Mouse (Mus musculus): ENCODE data around the gene Polm.
A peak's percentile ranks its signal among the peaks of the same experiment; 100 is the strongest.
"Not testable (repeated sequence)": the region's sequence is repeated elsewhere in the genome, so short reads cannot be mapped to it uniquely, and the experiment has no call there.

The Polm gene

DNA sequence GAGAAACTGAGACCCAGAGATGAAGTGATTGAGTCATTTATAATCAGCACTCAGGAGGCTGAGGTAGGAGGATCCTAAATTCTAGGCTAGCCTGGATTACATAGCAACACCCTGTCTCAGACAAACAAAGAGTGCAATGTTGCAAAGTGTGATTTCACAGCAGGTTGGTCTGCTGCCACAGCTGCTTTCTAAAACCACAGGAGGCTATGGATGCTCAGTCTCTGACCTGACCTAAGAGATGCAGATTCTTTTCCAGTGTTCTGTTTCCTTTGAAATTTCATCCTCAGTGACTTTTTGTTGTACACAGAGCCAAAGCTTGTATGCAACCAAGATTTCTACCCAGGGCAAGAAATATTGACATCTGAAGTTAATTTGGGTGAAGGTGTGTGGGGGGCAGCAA is 17.7 kb upstream of the Polm start:
- DNase-seq (ENCODE audit: low spot score), result no peak

GRCm38 (mm10) chr11:5852314-5852713 is 14.5 kb upstream of the Polm start:
- DNase-seq (ENCODE audit: low spot score), result no peak

DNA sequence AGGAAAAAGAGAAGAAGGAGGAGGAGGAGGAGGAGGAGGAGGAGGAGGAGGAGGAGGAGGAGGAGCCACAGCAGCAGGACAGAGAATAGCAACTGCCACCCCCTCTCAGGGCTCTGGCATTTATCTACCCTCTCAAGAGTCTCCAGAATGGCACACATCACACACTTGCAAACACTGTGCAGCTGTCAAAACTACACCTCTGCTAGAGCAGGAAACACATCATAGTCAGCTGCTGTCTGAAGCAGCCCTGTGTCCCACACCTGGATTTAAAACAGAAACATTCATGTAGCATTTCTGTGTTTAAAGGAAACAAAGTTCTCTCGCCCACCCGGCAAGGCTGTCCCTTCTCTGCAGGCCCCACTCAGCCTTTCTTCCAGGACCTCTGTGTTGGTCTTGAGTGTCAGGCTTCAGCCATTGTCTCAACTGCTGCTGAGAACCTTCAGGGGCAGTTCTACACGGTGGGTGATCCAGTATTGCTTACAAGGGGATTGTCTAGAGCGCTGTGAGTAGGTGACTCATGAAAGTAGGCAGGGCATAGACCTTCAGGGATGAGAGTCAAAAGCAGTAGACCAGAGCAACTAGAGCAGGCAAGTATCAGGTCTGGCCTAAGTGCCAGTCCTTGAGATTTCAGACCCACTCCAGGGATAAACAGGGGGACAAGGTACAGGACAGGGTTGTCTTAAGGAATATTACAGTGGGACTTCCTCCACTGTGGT is 13.4 kb upstream of the Polm start:
- DNase-seq (ENCODE audit: low spot score), result no peak

- no peak for DNase-seq (ENCODE audit: low spot score)
Measured at GRCm38 (mm10) chr11:5850452-5850851, 12.6 kb upstream of the Polm start.

- no peak for DNase-seq (ENCODE audit: low spot score)
Measured at GRCm38 (mm10) chr11:5849316-5849715, 11.5 kb upstream of the Polm start.

- DNase-seq (ENCODE audit: low spot score), result no peak
Measured at GRCm38 (mm10) chr11:5848741-5849140, 10.9 kb upstream of the Polm start.

- DNase-seq (ENCODE audit: low spot score), result peak; percentile 65
Measured at GRCm38 (mm10) chr11:5846639-5847345, 9.0 kb upstream of the Polm start.

- no peak for DNase-seq (ENCODE audit: low spot score)
Measured at GRCm38 (mm10) chr11:5843131-5843530, 5.3 kb upstream of the Polm start.

GRCm38 (mm10) chr11:5841751-5842150 is 3.9 kb upstream of the Polm start:
- no peak for DNase-seq (ENCODE audit: low spot score)

DNA sequence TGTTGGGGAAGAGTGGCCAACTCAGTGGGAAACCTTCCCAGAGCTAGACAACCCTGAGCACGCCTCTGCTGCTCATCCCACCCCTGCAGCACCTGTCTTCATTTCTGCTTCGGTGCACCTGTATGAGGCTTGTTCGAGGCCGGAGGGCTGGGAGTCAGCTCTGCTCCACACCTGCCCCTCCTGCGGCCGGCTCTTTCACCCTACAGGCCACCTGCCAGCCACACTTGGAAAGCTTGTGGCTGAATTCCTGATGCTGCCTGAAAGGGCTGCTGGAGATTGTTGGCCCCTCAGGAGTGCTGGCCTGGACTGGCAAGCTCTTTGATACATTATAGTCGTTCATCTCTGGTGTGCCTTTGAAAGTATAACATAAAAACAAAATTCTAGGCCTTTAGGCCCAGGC is 2.5 kb upstream of the Polm start:
- DNase-seq (ENCODE audit: low spot score), result no peak

DNA sequence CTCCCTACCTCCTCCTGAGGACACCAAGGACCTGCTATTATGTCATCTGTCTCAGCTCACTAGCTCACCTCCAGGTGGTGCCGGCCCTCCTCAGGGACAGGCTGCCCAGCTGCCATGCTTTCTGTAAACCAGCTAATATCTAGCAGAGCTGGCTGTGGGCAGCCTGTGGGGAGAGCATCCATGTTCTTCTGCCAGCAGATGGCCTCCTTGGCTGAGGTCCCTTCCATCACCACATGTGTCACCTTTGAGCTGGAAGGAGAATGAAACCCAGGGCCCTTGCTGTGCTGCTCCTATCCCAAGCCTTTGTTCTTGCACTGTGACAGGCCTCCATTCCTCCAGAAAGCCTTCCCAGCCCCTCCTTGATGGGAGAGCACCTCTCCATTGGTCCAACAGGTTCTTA is 1.7 kb downstream of the Polm start:
- no peak for DNase-seq (ENCODE audit: low spot score)

GRCm38 (mm10) chr11:5835057-5835456 is 2.8 kb downstream of the Polm start:
- DNase-seq (ENCODE audit: low spot score), result no peak

DNA sequence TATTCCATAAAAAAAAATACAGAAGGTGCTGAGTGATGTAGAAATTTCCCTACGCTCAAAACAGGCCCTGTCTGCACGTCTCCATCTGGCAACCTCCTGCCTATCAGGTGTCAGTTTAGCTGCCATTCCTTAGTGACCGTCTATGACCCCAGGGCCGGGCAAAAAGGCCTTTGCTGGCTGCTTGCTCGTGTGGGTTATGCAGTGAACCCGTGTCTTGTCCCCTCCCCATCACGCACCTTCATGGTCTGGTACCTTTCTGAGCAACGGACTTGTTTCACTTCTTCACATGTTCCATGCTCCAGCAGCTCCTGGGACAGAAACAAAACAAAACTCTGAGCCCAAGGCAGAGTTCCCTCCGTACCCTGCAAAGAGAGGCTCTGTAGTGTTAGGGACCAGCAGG is 3.3 kb downstream of the Polm start:
- no peak for DNase-seq (ENCODE audit: low spot score)

DNA sequence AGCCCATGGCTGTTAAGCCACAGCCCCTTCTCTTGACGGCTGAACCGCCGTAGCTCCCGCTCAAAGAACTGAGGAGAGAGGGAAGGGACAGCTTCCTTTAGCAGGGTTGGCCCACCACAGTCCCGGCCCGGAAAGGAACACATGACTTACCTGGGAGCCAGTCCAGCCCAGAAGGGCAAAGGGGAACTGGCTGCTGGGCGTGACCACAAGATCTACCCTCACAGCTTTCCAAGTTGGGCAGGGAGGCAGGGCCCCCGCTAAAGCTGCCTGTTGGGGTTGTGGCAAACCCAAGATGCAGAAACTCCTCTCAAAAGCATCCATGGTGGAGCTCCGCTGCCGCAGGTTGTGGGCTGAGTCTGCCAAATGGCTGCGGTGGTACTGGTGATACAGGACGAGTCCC is 8.5 kb downstream of the Polm start:
- no peak for DNase-seq (ENCODE audit: low spot score)

DNA sequence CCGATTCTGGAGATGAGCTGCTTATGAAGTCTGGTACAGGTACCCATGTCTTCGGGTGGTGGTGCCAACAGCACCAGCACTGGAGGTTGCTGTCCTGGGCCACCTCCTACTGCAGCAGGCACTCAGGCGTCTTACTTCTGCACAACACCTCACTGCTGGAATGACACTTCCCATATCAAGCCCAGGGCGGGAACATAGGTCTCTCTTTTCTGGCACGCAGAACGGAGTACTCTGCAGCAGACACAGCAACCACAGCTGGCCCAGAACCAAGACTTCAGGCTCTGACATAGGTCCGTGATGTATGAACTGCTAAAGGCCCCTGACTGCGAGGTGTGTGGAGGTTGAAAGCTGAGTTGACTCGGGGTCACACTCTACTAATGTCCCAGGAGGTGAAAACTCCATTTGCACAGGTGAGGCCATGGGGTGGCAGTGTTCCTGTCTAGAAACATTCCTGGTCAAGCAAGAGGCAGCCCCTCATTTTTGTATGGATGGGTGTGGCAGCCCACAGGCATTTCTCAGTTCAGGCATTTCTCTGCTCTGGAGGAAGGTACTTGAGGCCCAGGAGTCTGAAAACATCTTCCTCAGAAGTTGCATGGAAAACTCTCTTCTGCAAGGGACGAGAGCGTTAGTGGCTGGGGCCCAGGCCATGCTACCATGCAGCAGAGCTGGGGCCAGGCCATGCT is 9.2 kb downstream of the Polm start:
- DNase-seq (ENCODE audit: low spot score), result no peak

DNA sequence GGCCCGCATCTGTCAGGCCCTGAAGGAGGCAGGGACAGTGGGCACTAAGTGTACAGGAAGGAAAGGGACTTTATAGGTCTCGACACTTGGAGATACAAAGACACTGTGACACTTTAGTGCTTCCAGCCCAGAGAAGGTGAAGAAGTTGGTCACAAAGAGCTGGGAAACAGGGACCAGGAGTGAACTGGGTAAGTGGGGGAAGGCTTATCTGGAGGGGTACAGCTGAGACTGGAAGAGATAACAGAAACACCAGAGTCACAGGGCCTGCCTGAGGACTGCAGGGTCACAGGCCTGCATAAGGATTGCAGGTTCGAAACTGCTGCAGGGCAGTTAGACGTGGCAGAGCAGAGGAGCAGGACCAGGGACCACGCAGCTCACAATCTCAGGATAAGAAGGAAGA is 9.9 kb downstream of the Polm start:
- no peak for DNase-seq (ENCODE audit: low spot score)

GRCm38 (mm10) chr11:5825432-5825831 is 12.4 kb downstream of the Polm start:
- no peak for DNase-seq (ENCODE audit: low spot score)

DNA sequence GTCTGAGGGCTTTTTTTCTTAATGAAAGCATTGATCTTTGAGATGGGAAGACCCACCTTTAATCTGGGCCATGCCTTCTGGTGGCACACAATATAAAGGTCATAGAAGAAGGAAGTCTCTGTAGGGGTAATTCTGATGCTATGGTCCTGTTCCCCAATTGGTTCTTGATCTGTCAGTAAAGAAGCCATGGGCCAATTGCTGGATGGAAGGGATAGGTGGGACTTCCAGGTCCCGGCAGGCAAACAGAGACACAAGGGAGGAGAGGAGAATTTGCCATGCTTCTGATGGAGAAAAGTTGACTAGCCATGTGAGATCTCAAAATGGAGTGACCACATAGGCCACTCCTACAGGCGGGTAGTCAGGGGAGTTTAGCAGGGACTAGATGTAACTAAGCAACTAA is 18.6 kb downstream of the Polm start:
- no peak for DNase-seq (ENCODE audit: low spot score)

- no peak for DNase-seq (ENCODE audit: low spot score)
Measured at GRCm38 (mm10) chr11:5813381-5813780, 24.4 kb downstream of the Polm start.

GRCm38 (mm10) chr11:5809487-5809886 is 28.3 kb downstream of the Polm start:
- DNase-seq (ENCODE audit: low spot score), result not testable (repeated sequence)

DNA sequence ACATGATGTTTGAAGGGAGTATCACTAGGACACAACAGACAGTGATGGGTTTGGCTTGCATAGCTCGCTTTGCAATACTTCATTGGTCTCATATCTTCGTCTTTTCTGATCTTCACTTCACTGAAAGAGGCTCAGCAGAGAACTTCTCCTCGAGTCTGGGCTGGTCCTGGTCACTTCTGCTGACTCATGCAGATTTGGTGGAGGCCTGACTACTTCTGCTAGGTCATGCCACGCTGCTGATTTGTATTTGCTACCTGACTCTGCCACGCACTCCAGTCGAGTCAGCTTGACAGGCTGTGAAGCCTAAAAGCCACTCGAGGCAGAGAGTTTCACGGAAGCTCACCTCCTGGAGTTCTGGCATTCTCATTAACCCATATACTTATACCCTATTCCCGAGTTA is 29.9 kb downstream of the Polm start:
- no peak for DNase-seq (ENCODE audit: low spot score)

DNA sequence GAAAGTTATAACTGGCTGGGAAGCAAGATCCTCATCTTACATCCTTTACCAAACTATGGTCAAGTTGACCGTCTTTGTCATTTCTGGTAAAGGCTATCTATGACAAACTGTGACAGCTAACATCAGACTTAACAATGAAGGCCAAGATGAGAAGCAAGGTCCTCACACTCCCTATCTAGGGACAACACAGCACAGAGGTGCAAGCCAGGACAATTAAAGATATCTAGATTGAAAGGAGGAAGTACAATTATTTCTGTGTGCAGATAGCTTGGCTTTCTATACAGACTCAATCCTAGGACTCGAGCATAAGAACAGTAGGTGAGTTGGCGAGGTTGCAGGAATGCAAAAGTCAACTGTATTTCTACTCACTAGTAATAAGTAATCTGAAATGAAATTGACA is 32.1 kb downstream of the Polm start:
- no peak for DNase-seq (ENCODE audit: low spot score)

GRCm38 (mm10) chr11:5804174-5804573 is 33.6 kb downstream of the Polm start:
- no peak for DNase-seq (ENCODE audit: low spot score)

Data from ovary, adult 18-20 months (tissue).